Mouse (Mus musculus): ENCODE results near the gene Nme4.
"Not testable (repeated sequence)": the region's sequence is repeated elsewhere in the genome, so short reads cannot be mapped to it uniquely, and the experiment has no call there.

The Nme4 gene

GRCm38 (mm10) chr17:26114061-26114460 is 18.7 kb upstream of the Nme4 start:
- DNase-seq (ENCODE audit: low spot score) = no peak

DNA sequence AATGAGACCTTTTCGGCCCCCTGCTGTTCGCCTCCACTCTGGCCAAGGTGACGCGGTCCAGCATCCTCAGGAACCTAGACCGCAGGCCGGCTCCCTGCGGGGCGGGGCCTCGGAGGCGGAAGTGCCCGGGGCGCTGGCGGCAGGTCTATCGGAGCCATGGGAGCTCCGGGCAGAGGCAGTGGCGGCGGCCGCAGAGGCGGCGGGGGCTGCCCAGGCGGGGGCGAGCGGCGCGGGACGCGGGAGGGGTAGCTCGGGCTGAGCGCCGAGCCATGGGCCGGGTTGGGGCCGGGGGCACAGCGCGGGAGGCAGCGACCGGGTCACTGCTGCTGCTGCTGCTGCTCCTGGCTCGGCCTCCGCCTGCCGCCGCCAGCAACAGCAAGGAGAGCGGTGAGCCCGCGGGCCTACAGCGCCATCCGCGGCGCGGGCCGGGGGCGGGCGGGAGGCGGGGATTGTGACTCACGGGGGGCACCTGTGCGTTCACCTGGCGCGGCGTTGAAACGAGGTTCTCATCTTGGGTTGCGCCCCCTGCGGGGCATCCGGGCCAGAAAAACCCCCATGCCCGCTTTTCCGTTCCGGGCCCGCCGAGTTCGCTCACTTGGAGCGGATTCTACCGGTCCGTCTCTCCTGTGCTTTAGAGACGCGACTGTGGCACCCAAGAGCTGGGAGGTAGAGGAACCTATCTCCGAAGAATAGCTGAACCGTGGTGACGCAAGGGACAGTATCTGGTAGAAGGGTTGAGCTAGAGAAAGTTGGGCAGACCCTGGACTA is 18.0 kb upstream of the Nme4 start, which contains the start of gene Tmem8:
Gene Tmem8 (plus strand): TSS at position 119 of the 768 bp plus-strand sequence.
- DNase-seq (ENCODE audit: low spot score) = peak; percentile 75

GRCm38 (mm10) chr17:26112751-26113150 is 17.3 kb upstream of the Nme4 start:
- DNase-seq (ENCODE audit: low spot score) = no peak

- no peak for DNase-seq (ENCODE audit: low spot score)
Observed at GRCm38 (mm10) chr17:26111722-26112121, 16.3 kb upstream of the Nme4 start.

- DNase-seq (ENCODE audit: low spot score) = no peak
Observed at GRCm38 (mm10) chr17:26111024-26111423, 15.6 kb upstream of the Nme4 start.

DNA sequence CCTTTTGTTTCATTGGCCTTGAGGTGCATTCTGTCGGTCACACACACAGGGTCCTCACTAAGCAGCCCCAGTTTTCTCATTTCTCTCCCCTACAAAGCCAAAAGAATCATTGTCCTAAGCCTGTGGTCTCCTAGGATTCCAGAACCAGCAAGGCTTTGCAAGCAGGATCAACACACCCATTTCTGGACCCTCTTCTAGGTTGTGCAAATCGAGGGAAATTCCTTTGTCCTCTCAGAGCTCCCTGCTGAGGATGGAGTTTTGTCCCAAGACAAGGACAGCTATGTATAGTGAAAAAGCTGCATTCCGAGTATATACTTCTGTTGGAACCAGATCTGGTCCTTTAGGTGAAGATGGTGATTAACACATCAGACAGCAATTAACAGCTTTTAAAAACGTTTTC is 14.8 kb upstream of the Nme4 start:
- no peak for DNase-seq (ENCODE audit: low spot score)

DNA sequence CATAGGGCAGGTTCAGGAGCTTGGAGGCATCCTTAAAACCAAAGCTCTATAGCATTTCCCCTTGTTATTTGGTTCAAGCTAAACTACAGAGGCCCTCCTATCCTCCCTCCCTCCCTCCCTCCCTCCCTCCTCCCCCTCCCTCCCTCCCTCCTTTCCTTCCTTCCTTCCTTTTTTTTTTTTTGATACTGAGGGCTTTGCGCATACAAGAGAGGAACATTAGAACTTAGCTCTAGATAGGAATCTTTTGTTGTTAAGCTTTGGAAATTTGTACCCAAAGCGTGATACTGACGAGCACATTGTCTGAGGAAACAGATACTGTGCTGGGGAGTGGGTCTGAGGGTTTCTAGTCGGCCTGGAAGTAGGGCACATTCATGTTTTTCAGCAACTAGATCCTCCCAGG is 10.2 kb upstream of the Nme4 start:
- DNase-seq (ENCODE audit: low spot score) = no peak

DNA sequence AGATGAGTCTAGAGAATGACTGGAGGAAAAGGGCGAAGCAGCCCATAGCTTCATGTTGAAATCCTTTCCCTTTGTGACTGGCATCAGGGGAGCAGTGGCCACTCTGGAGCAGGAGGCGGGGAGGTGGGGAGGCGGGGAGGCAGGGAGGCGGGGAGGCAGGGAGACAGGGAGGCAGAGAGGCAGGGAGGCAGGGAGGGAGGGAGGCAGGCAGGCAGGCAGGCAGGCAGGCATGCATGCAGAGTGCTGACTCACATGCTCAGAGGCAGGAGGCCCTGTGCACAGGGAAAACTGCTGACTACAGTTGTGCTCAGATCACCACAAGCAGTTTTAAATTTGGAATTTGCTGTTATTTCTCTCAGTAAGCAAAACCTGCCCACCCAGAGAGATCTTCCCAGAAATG is 6.1 kb upstream of the Nme4 start:
- DNase-seq (ENCODE audit: low spot score) = no peak

GRCm38 (mm10) chr17:26100166-26100565 is 4.8 kb upstream of the Nme4 start:
- no peak for DNase-seq (ENCODE audit: low spot score)

GRCm38 (mm10) chr17:26099316-26099715 is 3.9 kb upstream of the Nme4 start:
- not testable (repeated sequence) for DNase-seq (ENCODE audit: low spot score)

- no peak for DNase-seq (ENCODE audit: low spot score)
Observed at GRCm38 (mm10) chr17:26098461-26098860, 3.1 kb upstream of the Nme4 start.

- no peak for DNase-seq (ENCODE audit: low spot score)
Observed at GRCm38 (mm10) chr17:26094531-26095110, 781 bp downstream of the Nme4 start.

DNA sequence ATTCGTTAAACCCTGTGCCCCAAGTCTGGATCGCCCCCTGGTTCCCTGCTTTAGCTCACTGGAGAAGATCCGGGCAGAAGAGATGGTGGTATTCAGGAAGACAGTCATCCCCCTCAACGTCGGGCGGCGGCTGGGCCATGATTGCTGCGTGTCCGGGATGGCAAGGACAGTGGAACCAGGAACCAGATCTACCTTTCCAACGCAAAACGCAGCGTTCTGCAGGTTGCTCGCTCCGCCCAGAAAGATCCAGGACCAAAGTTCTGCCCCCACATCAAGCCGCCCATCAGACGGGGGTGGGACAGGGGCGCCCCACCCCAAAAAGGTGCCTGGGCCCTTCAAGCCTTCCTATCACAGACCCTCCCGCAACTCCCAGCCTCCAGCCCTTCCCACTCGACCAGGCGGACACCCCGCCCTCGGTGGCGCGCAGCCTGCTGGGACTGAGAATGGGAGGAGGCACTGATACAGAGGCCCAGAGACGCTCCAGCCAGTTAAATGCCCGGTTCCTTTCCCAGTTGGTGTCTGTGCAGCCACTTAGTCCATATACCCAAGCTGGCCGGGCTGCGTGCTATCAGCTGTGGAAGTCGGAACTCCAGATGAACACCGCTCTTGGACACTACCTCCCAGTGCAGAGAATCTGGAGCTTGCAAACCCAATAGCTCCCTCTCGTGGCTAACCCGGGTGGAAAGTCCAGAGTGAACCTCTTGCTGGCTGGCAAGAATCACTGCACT is 5.3 kb downstream of the Nme4 start, which contains the start of gene Decr2:
Gene Decr2 (minus strand): TSS at position 433 of the 728 bp plus-strand sequence.
- peak; percentile 89 for DNase-seq (ENCODE audit: low spot score)

GRCm38 (mm10) chr17:26087059-26087564 is 8.3 kb downstream of the Nme4 start:
- no peak for DNase-seq (ENCODE audit: low spot score)

DNA sequence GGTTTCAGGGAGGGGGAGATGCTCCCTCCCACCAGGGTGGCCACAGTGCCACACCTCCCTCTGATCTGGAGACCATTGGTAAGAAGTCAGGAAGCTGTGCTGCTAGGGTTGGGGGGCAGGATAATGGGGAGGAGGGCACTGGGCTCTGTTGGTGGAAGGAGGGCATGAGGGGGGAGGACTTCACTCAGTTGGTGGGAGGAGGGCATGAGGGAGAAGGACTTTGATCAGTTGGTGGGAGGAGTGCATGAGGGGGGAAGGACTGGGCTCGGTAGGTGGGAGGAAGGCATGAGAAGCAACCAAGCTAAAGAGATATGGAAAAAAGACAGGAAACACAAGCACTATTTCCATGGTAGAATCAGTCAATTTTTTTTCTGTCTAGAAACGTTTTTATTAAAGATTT is 14.5 kb downstream of the Nme4 start:
- no peak for DNase-seq (ENCODE audit: low spot score)

- DNase-seq (ENCODE audit: low spot score) = no peak
Observed at GRCm38 (mm10) chr17:26078851-26079250, 16.6 kb downstream of the Nme4 start.

GRCm38 (mm10) chr17:26075246-26075645 is 20.2 kb downstream of the Nme4 start:
- DNase-seq (ENCODE audit: low spot score) = no peak

GRCm38 (mm10) chr17:26070136-26070535 is 25.3 kb downstream of the Nme4 start:
- no peak for DNase-seq (ENCODE audit: low spot score)

- DNase-seq (ENCODE audit: low spot score) = peak; percentile 82
Observed at GRCm38 (mm10) chr17:26068831-26069739, 26.3 kb downstream of the Nme4 start, which contains the start of gene Rab11fip3. Rab11fip3 (minus strand) TSS chr17:26069555.

GRCm38 (mm10) chr17:26068024-26068830 is 27.2 kb downstream of the Nme4 start:
- DNase-seq (ENCODE audit: low spot score) = peak; percentile 13

All from ovary, postnatal 36 days (tissue).